Mouse (Mus musculus): Measurements from ENCODE around the gene Tom1l2. TPM values are rescaled to one million over a fixed set of nuclear protein-coding genes. Genes with fewer than 3 reads are reported as not detected.
A peak's percentile ranks its signal among the peaks of the same experiment; 100 is the strongest.

Gene Tom1l2
- polyA plus RNA-seq, 1 experiment from 2014 or later: 8.1 TPM

GRCm38 (mm10) chr11:60209933-60210249 lies 142.8 kb downstream of the Tom1l2 start:
- Histone ChIP-seq H3K79me2 (ENCODE audit: inconsistent target) (peaks cover 87% of the 10 kb centered on the region), H3K27ac (peak overlapping the region; percentile 77), H3K4me3 (ENCODE audit: inconsistent target) (peak overlapping the region; percentile 57), H3K36me3 (ENCODE audit: inconsistent target) (peaks cover 12% of the 10 kb centered on the region; the same call in 1 of the 2 replicates)
- WGBS (ENCODE audit: missing documents): 14% methylated on average over 2 of the region's 2 CpGs

- peaks cover 17% of the 10 kb centered on the region; the same call in 1 of the 2 replicates for H3K36me3 ChIP-seq (ENCODE audit: inconsistent target)
- peaks cover 82% of the 10 kb centered on the region for H3K79me2 ChIP-seq (ENCODE audit: inconsistent target)
- peak overlapping the region; percentile 57 for H3K4me3 ChIP-seq (ENCODE audit: inconsistent target)
- 44% methylated on average over 7 of the region's 7 CpGs for WGBS (ENCODE audit: missing documents)
- H3K27ac ChIP-seq: peak overlapping the region; percentile 77
These were observed 143.3 kb downstream of the Tom1l2 start for GRCm38 (mm10) chr11:60209217-60209932.

GRCm38 (mm10) chr11:60208712-60209111 lies 144.0 kb downstream of the Tom1l2 start:
- 74% methylated on average over 4 of the region's 4 CpGs for WGBS (ENCODE audit: missing documents)
- Histone ChIP-seq H3K36me3 (ENCODE audit: inconsistent target) (peaks cover 24% of the 10 kb centered on the region; the same call in 1 of the 2 replicates), H3K4me3 (ENCODE audit: inconsistent target) (peak overlapping the region; percentile 57; the same call in 1 of the 2 replicates), H3K27ac (0 out of 2 replicates have a peak overlapping the region, but pooled peaks have one; percentile 77), H3K79me2 (ENCODE audit: inconsistent target) (peaks cover 75% of the 10 kb centered on the region)

- WGBS (ENCODE audit: missing documents): 84% methylated on average over 6 of the region's 6 CpGs
- no peak overlapping the region for H3K27ac ChIP-seq
- H3K36me3 ChIP-seq (ENCODE audit: inconsistent target): peaks cover 27% of the 10 kb centered on the region; the same call in 1 of the 2 replicates
- no peak overlapping the region for H3K4me3 ChIP-seq (ENCODE audit: inconsistent target)
- peaks cover 70% of the 10 kb centered on the region for H3K79me2 ChIP-seq (ENCODE audit: inconsistent target)
These were observed 144.5 kb downstream of the Tom1l2 start for GRCm38 (mm10) chr11:60208201-60208600.

- no peak overlapping the region for H3K4me3 ChIP-seq (ENCODE audit: inconsistent target)
- peaks cover 47% of the 10 kb centered on the region; the same call in 1 of the 2 replicates for H3K36me3 ChIP-seq (ENCODE audit: inconsistent target)
- H3K27ac ChIP-seq: no peak overlapping the region
- peaks cover 50% of the 10 kb centered on the region for H3K79me2 ChIP-seq (ENCODE audit: inconsistent target)
- 93% methylated on average over 5 of the region's 5 CpGs for WGBS (ENCODE audit: missing documents)
These were observed 146.5 kb downstream of the Tom1l2 start for GRCm38 (mm10) chr11:60206207-60206606.

- no peak overlapping the region for H3K4me3 ChIP-seq (ENCODE audit: inconsistent target)
- peaks cover 57% of the 10 kb centered on the region; the same call in 1 of the 2 replicates for H3K36me3 ChIP-seq (ENCODE audit: inconsistent target)
- 81% methylated on average over 11 of the region's 12 CpGs for WGBS (ENCODE audit: missing documents)
- H3K79me2 ChIP-seq (ENCODE audit: inconsistent target): peaks cover 40% of the 10 kb centered on the region
- no peak overlapping the region for H3K27ac ChIP-seq
These were observed 147.7 kb downstream of the Tom1l2 start for GRCm38 (mm10) chr11:60205026-60205425.

- H3K79me2 ChIP-seq (ENCODE audit: inconsistent target): peaks cover 20% of the 10 kb centered on the region
- H3K27ac ChIP-seq: no peak overlapping the region
- H3K36me3 ChIP-seq (ENCODE audit: inconsistent target): peaks cover 68% of the 10 kb centered on the region
- WGBS (ENCODE audit: missing documents): 94% methylated on average over 24 of the region's 26 CpGs
- no peak overlapping the region for H3K4me3 ChIP-seq (ENCODE audit: inconsistent target)
These were observed 149.7 kb downstream of the Tom1l2 start for GRCm38 (mm10) chr11:60202710-60203638.

- no peaks in the 10 kb centered on the region for H3K79me2 ChIP-seq (ENCODE audit: inconsistent target)
- H3K36me3 ChIP-seq (ENCODE audit: inconsistent target): peaks cover 61% of the 10 kb centered on the region
- no peak overlapping the region for H3K4me3 ChIP-seq (ENCODE audit: inconsistent target)
- H3K27ac ChIP-seq: no peak overlapping the region
- WGBS (ENCODE audit: missing documents): 75% methylated on average over 11 of the region's 11 CpGs
These were observed 152.3 kb downstream of the Tom1l2 start for GRCm38 (mm10) chr11:60200384-60200783.

GRCm38 (mm10) chr11:60199702-60200184 lies 153.0 kb downstream of the Tom1l2 start:
- peaks cover 54% of the 10 kb centered on the region for H3K36me3 ChIP-seq (ENCODE audit: inconsistent target)
- 33% methylated on average over 18 of the region's 18 CpGs for whole genome bisulfite sequencing (ENCODE audit: missing documents)
- no peak overlapping the region for H3K27ac ChIP-seq

GRCm38 (mm10) chr11:60198651-60199050 lies 154.1 kb downstream of the Tom1l2 start:
- WGBS (ENCODE audit: missing documents): 98% methylated on average over 10 of the region's 12 CpGs
- H3K36me3 ChIP-seq (ENCODE audit: inconsistent target): peaks cover 44% of the 10 kb centered on the region
- H3K27ac ChIP-seq: no peak overlapping the region
- no peaks in the 10 kb centered on the region for H3K79me2 ChIP-seq (ENCODE audit: inconsistent target)
- no peak overlapping the region for H3K4me3 ChIP-seq (ENCODE audit: inconsistent target)

More at GRCm38 (mm10) chr11:60199702-60200184, 153.0 kb downstream of the Tom1l2 start:
- no peak overlapping the region for H3K4me3 ChIP-seq (ENCODE audit: inconsistent target)
- H3K79me2 ChIP-seq (ENCODE audit: inconsistent target): no peaks in the 10 kb centered on the region

GRCm38 (mm10) chr11:60197998-60198619 lies 154.6 kb downstream of the Tom1l2 start:
- H3K27ac ChIP-seq: no peak overlapping the region
- H3K79me2 ChIP-seq (ENCODE audit: inconsistent target): no peaks in the 10 kb centered on the region
- WGBS (ENCODE audit: missing documents): 93% methylated on average over 24 of the region's 24 CpGs
- no peak overlapping the region for H3K4me3 ChIP-seq (ENCODE audit: inconsistent target)
- H3K36me3 ChIP-seq (ENCODE audit: inconsistent target): peaks cover 40% of the 10 kb centered on the region

GRCm38 (mm10) chr11:60196344-60196743 lies 156.4 kb downstream of the Tom1l2 start:
- peaks cover 23% of the 10 kb centered on the region for H3K36me3 ChIP-seq (ENCODE audit: inconsistent target)
- WGBS (ENCODE audit: missing documents): 90% methylated on average over 5 of the region's 5 CpGs
- H3K79me2 ChIP-seq (ENCODE audit: inconsistent target): no peaks in the 10 kb centered on the region
- no peak overlapping the region for H3K27ac ChIP-seq
- H3K4me3 ChIP-seq (ENCODE audit: inconsistent target): no peak overlapping the region

- H3K4me3 ChIP-seq (ENCODE audit: inconsistent target): no peak overlapping the region
- peaks cover 11% of the 10 kb centered on the region for H3K36me3 ChIP-seq (ENCODE audit: inconsistent target)
- no peak overlapping the region for H3K27ac ChIP-seq
- H3K79me2 ChIP-seq (ENCODE audit: inconsistent target): no peaks in the 10 kb centered on the region
These were observed 157.6 kb downstream of the Tom1l2 start for GRCm38 (mm10) chr11:60195108-60195507.

- WGBS (ENCODE audit: missing documents): 90% methylated on average over 3 of the region's 4 CpGs
- Histone ChIP-seq H3K79me2 (ENCODE audit: inconsistent target) (no peaks in the 10 kb centered on the region), H3K36me3 (ENCODE audit: inconsistent target) (peaks cover 3% of the 10 kb centered on the region; the same call in 1 of the 2 replicates), H3K4me3 (ENCODE audit: inconsistent target) (no peak overlapping the region), H3K27ac (no peak overlapping the region)
These were observed 159.1 kb downstream of the Tom1l2 start for GRCm38 (mm10) chr11:60193556-60193955.

Data from macrophage (primary cell).